Mouse (Mus musculus) layer of hippocampus, adult 2 months (tissue): Measurements from ENCODE around the gene Ccl9. TPM values are rescaled to one million over a fixed set of nuclear protein-coding genes. Genes with fewer than 3 reads are reported as not detected.

Experiments
- DNase-seq, 2 experiments: peaks; one replicate each; pipeline ENCODE4 v3.0.0; 2022; ENCODE audit warnings: low spot score in 2 of 2
- H3K27ac ChIP-seq: fragments of 200-600 bp; 2 replicates; pipeline ENCODE4 v1.8.1; 2022
- H3K4me3 ChIP-seq: fragments of 200-600 bp; 2 replicates; pipeline ENCODE4 v1.8.1; 2022; ENCODE audit warnings: mild to moderate bottlenecking
- CTCF ChIP-seq: fragments of 200-600 bp; conservative IDR thresholded peaks from 2 replicates; pipeline ENCODE4 v1.8.1; 2022; ENCODE audit warnings: antibody characterized with exemption, mild to moderate bottlenecking, moderate library complexity
- long read RNA-seq, 2 experiments: library from polyadenylated mRNA; stranded (forward); transcript quantifications; one replicate each; pipeline ENCODE4 v2.0.0; 2021; ENCODE audit warnings: borderline mapping rate in 2 of 2
- total RNA-seq, 2 experiments: library from RNA; stranded (reverse); gene quantifications; 2 replicates each; pipeline ENCODE4 v1.2.3; 2021

Gene Ccl9
- 1 to 10 TPM; 4.5 to 4.8 TPM for total RNA-seq
- long read RNA-seq, experiment 1, partial matches to known transcripts, result 0 of 1 reads
- long read RNA-seq, experiment 1, other reads (novel, unspliced or antisense), result 0 of 1 reads
- long read RNA-seq, experiment 2, partial matches to known transcripts, result 0 of 2 reads
- long read RNA-seq, experiment 2, other reads (novel, unspliced or antisense), result 1 of 2 reads

- Histone ChIP-seq H3K4me3 (no peak within 1 kb of the TSS), H3K27ac (no peak within 1 kb of the TSS)
- DNase-seq, result no peak
- no peak for TF ChIP-seq CTCF
Observed at GRCm38 (mm10) chr11:83578186-83578760, at the start of gene Ccl9. TSS of gene Ccl9 (minus strand) at chr11:83578636.

GRCm38 (mm10) chr11:83623586-83623985 lies 45.1 kb upstream of the Ccl9 start:
- Histone ChIP-seq H3K4me3 (no peak overlapping the region), H3K27ac (no peak overlapping the region)
- no peak for TF ChIP-seq CTCF
- DNase-seq, result no peak

- no peak for TF ChIP-seq CTCF
- Histone ChIP-seq H3K27ac (no peak overlapping the region), H3K4me3 (no peak overlapping the region)
- DNase-seq, result no peak
Observed at GRCm38 (mm10) chr11:83619037-83619436, 40.6 kb upstream of the Ccl9 start.

GRCm38 (mm10) chr11:83618238-83618637 lies 39.8 kb upstream of the Ccl9 start:
- TF ChIP-seq CTCF, result no peak
- H3K4me3 ChIP-seq, result no peak overlapping the region
- no peak overlapping the region for H3K27ac ChIP-seq
- DNase-seq, result no peak

- no peak for DNase-seq
- TF ChIP-seq CTCF, result no peak
- H3K27ac ChIP-seq, result no peak overlapping the region
- no peak overlapping the region for H3K4me3 ChIP-seq
Observed at GRCm38 (mm10) chr11:83616586-83616985, 38.1 kb upstream of the Ccl9 start.

- no peak for TF ChIP-seq CTCF
- no peak for DNase-seq
- Histone ChIP-seq H3K27ac (no peak overlapping the region), H3K4me3 (no peak overlapping the region)
Observed at GRCm38 (mm10) chr11:83610900-83611299, 32.5 kb upstream of the Ccl9 start.

- no peak for TF ChIP-seq CTCF
- Histone ChIP-seq H3K4me3 (no peak overlapping the region), H3K27ac (no peak overlapping the region)
- DNase-seq, result no peak
Observed at GRCm38 (mm10) chr11:83606396-83606795, 28.0 kb upstream of the Ccl9 start.

GRCm38 (mm10) chr11:83605535-83605934 lies 27.1 kb upstream of the Ccl9 start:
- no peak for TF ChIP-seq CTCF

GRCm38 (mm10) chr11:83604698-83605097 lies 26.3 kb upstream of the Ccl9 start:
- no peak for DNase-seq
- no peak overlapping the region for H3K27ac ChIP-seq
- no peak for TF ChIP-seq CTCF

More at GRCm38 (mm10) chr11:83605535-83605934, 27.1 kb upstream of the Ccl9 start:
- no peak for DNase-seq
- no peak overlapping the region for H3K4me3 ChIP-seq
- no peak overlapping the region for H3K27ac ChIP-seq

GRCm38 (mm10) chr11:83603399-83603798 lies 25.0 kb upstream of the Ccl9 start:
- no peak for TF ChIP-seq CTCF
- no peak for DNase-seq
- Histone ChIP-seq H3K27ac (no peak overlapping the region), H3K4me3 (no peak overlapping the region)

More at GRCm38 (mm10) chr11:83604698-83605097, 26.3 kb upstream of the Ccl9 start:
- H3K4me3 ChIP-seq, result no peak overlapping the region

- Histone ChIP-seq H3K27ac (no peak overlapping the region), H3K4me3 (no peak overlapping the region)
- TF ChIP-seq CTCF, result no peak
- DNase-seq, result no peak
Observed at GRCm38 (mm10) chr11:83600576-83600975, 22.1 kb upstream of the Ccl9 start.

- Histone ChIP-seq H3K27ac (no peak overlapping the region), H3K4me3 (no peak overlapping the region)
- no peak for TF ChIP-seq CTCF
- DNase-seq, result no peak
Observed at GRCm38 (mm10) chr11:83598991-83599390, 20.6 kb upstream of the Ccl9 start.

- TF ChIP-seq CTCF, result no peak
- H3K27ac ChIP-seq, result no peak overlapping the region
- H3K4me3 ChIP-seq, result no peak overlapping the region
- DNase-seq, result no peak
Observed at GRCm38 (mm10) chr11:83598207-83598837, 19.9 kb upstream of the Ccl9 start.

- no peak overlapping the region for H3K27ac ChIP-seq
- no peak for TF ChIP-seq CTCF
- no peak for DNase-seq
- H3K4me3 ChIP-seq, result no peak overlapping the region
Observed at GRCm38 (mm10) chr11:83597796-83598195, 19.4 kb upstream of the Ccl9 start.
